Mouse (Mus musculus): Measurements from ENCODE around the gene Vamp8. TPM values are rescaled to one million over a fixed set of nuclear protein-coding genes. Genes with fewer than 3 reads are reported as not detected.

Gene Vamp8
- polyA plus RNA-seq, 1 experiment from 2014 or later, result 450 TPM

DNA sequence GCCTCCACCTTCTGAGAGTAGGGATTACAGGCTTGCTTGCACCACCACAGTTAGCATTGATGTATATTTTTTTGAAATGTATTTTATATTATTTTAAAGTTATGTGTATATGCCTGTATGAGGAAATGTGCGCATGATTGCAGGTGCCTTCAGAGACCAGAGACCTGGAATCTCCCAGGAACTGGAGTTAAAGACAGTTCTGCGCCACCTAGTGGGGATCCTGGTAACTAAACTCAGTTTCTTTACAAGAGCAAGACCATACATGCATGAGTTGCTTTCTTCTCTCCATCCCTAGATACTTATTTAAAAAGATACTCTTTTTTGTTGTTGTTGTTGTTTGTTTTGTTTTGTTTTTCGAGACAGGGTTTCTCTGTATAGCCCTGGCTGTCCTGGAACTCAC is 19.1 kb upstream of the Vamp8 start:
- no peak overlapping the region for H3K27ac ChIP-seq (ENCODE audit: low read depth, low read length)
- 13% methylated on average over 3 of the region's 3 CpGs for WGBS
- no peaks in the 10 kb centered on the region for H3K9me3 ChIP-seq (ENCODE audit: control insufficient read depth)
- no peaks in the 10 kb centered on the region for H3K36me3 ChIP-seq (ENCODE audit: control insufficient read depth, insufficient read depth)
- no peak overlapping the region for H3K4me3 ChIP-seq (ENCODE audit: low read depth, low read length)
- peak; percentile 80 for TF ChIP-seq CTCF (IDR thresholded peaks at IDR 0.05; ENCODE audit: low read depth)
- no peaks in the 10 kb centered on the region for H3K4me1 ChIP-seq (replicated peaks; ENCODE audit: control insufficient read depth, insufficient read depth, low read length)
- no peak overlapping the region for H3K9ac ChIP-seq (ENCODE audit: low read depth, low read length)
- H3K27me3 ChIP-seq (replicated peaks; ENCODE audit: control insufficient read depth, insufficient read depth, low read length), result no peaks in the 10 kb centered on the region
- no peak overlapping the region for H3K4me2 ChIP-seq (replicated peaks; ENCODE audit: low read depth)
- ATAC-seq, result no peak

DNA sequence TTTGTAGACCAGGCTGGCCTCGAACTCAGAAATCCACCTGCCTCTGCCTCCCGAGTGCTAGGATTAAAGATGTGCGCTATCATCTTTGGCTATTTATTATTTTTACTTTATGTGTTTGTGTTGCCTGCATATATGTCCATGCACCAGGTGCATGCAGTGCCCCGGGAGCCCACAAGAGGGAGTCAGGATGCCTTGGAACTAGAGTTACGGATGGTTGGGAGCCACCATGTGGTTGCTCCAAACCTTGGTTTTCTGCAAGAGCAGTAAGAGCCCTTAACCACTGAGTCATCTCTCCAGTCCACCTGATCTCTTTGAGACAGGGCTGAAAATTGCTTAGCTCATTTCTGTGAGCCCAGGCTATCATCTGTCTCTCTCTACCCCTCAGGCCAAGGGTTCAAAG is 16.6 kb upstream of the Vamp8 start:
- peak; percentile 80 for ATAC-seq
- 4% methylated on average over 5 of the region's 5 CpGs for WGBS
- H3K4me1 ChIP-seq (replicated peaks; ENCODE audit: control insufficient read depth, insufficient read depth, low read length), result no peaks in the 10 kb centered on the region

DNA sequence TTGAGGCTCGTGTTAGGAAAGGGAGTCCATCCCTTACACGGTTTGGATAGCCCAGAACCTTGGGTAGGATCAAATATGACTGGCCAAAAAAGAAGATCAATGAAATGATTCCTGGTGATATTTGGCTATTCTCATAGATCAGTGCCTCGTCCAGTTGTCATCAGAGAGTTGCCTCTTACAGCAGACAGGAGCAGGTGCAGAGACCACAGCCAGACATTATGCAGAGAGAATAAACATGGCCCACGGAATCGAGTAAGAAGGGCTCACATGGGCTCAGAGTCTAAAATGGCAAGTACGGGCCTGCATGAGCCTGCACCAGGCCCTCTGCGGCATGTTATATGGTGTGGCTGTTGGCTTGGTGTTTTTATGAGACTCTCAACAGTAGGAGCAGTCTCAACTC is 14.9 kb upstream of the Vamp8 start:
- H3K9ac ChIP-seq (ENCODE audit: low read depth, low read length), result no peak overlapping the region
- no peak for TF ChIP-seq CTCF (IDR thresholded peaks at IDR 0.05; ENCODE audit: low read depth)
- H3K4me2 ChIP-seq (replicated peaks; ENCODE audit: low read depth), result no peak overlapping the region
- no peaks in the 10 kb centered on the region for H3K27me3 ChIP-seq (replicated peaks; ENCODE audit: control insufficient read depth, insufficient read depth, low read length)
- no peak for ATAC-seq
- no peak overlapping the region for H3K27ac ChIP-seq (ENCODE audit: low read depth, low read length)
- no peak overlapping the region for H3K4me3 ChIP-seq (ENCODE audit: low read depth, low read length)
- no peaks in the 10 kb centered on the region for H3K9me3 ChIP-seq (ENCODE audit: control insufficient read depth)
- WGBS, result 84% methylated on average over 7 of the region's 7 CpGs
- H3K4me1 ChIP-seq (replicated peaks; ENCODE audit: control insufficient read depth, insufficient read depth, low read length), result no peaks in the 10 kb centered on the region
- H3K36me3 ChIP-seq (ENCODE audit: control insufficient read depth, insufficient read depth), result no peaks in the 10 kb centered on the region

More for the DNA sequence above, 16.6 kb upstream of the Vamp8 start:
- no peak overlapping the region for H3K9ac ChIP-seq (ENCODE audit: low read depth, low read length)
- no peaks in the 10 kb centered on the region for H3K36me3 ChIP-seq (ENCODE audit: control insufficient read depth, insufficient read depth)
- no peak overlapping the region for H3K27ac ChIP-seq (ENCODE audit: low read depth, low read length)
- no peak overlapping the region for H3K4me3 ChIP-seq (ENCODE audit: low read depth, low read length)
- no peaks in the 10 kb centered on the region for H3K27me3 ChIP-seq (replicated peaks; ENCODE audit: control insufficient read depth, insufficient read depth, low read length)
- no peaks in the 10 kb centered on the region for H3K9me3 ChIP-seq (ENCODE audit: control insufficient read depth)
- TF ChIP-seq CTCF (IDR thresholded peaks at IDR 0.05; ENCODE audit: low read depth), result peak; percentile 99
- H3K4me2 ChIP-seq (replicated peaks; ENCODE audit: low read depth), result no peak overlapping the region

DNA sequence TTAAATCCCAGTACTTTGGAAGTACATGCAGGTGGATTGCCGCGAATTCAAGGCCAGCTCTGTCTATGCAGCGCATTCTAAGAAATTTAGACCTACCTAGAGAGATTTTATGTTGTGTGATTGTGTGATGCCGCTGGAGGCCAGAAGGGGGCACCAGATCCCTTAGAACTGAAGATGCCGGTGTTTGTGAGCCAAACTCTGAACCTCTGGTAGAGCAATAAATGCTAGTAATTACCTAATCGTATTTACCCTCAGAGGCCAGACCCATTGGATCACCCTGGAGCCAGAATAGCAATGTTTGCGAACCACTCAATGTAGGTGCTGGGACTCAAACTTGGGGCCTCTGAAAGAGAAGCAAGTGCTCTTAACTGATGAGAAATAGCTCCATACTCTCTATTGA is 11.4 kb upstream of the Vamp8 start:
- H3K4me3 ChIP-seq (ENCODE audit: low read depth, low read length), result no peak overlapping the region
- H3K4me1 ChIP-seq (replicated peaks; ENCODE audit: control insufficient read depth, insufficient read depth, low read length), result no peaks in the 10 kb centered on the region
- peak; percentile 59 for ATAC-seq
- no peak overlapping the region for H3K27ac ChIP-seq (ENCODE audit: low read depth, low read length)
- no peaks in the 10 kb centered on the region for H3K9me3 ChIP-seq (ENCODE audit: control insufficient read depth)
- H3K36me3 ChIP-seq (ENCODE audit: control insufficient read depth, insufficient read depth), result no peaks in the 10 kb centered on the region
- H3K4me2 ChIP-seq (replicated peaks; ENCODE audit: low read depth), result no peak overlapping the region
- WGBS, result 22% methylated on average over 7 of the region's 7 CpGs
- H3K27me3 ChIP-seq (replicated peaks; ENCODE audit: control insufficient read depth, insufficient read depth, low read length), result no peaks in the 10 kb centered on the region
- H3K9ac ChIP-seq (ENCODE audit: low read depth, low read length), result no peak overlapping the region
- peak; percentile 87 for TF ChIP-seq CTCF (IDR thresholded peaks at IDR 0.05; ENCODE audit: low read depth)

DNA sequence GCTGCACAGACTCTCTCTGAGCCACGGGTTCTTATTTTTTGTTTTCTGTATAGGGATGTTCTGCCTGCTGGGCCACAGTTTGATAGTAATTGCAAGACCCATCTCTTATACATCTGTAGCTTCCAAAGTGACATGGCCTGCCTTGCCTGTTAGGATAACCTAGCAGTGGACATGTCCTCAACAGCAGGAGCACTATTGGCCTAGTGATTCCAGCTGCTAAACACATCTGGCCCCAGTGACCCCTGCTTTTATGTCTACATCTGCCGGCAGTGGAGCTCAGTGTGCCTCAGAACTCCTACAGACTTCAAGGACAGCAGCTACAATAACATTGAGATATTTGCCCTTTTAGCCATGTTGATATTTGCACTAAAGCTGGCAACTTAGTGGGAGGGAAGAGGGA is 9.5 kb upstream of the Vamp8 start:
- no peak overlapping the region for H3K4me3 ChIP-seq (ENCODE audit: low read depth, low read length)
- no peak overlapping the region for H3K9ac ChIP-seq (ENCODE audit: low read depth, low read length)
- no peaks in the 10 kb centered on the region for H3K4me1 ChIP-seq (replicated peaks; ENCODE audit: control insufficient read depth, insufficient read depth, low read length)
- no peak overlapping the region for H3K4me2 ChIP-seq (replicated peaks; ENCODE audit: low read depth)
- no peaks in the 10 kb centered on the region for H3K36me3 ChIP-seq (ENCODE audit: control insufficient read depth, insufficient read depth)
- 43% methylated on average over 2 of the region's 2 CpGs for WGBS
- H3K27ac ChIP-seq (ENCODE audit: low read depth, low read length), result no peak overlapping the region
- TF ChIP-seq CTCF (IDR thresholded peaks at IDR 0.05; ENCODE audit: low read depth), result no peak
- ATAC-seq, result no peak
- H3K9me3 ChIP-seq (ENCODE audit: control insufficient read depth), result no peaks in the 10 kb centered on the region
- no peaks in the 10 kb centered on the region for H3K27me3 ChIP-seq (replicated peaks; ENCODE audit: control insufficient read depth, insufficient read depth, low read length)

DNA sequence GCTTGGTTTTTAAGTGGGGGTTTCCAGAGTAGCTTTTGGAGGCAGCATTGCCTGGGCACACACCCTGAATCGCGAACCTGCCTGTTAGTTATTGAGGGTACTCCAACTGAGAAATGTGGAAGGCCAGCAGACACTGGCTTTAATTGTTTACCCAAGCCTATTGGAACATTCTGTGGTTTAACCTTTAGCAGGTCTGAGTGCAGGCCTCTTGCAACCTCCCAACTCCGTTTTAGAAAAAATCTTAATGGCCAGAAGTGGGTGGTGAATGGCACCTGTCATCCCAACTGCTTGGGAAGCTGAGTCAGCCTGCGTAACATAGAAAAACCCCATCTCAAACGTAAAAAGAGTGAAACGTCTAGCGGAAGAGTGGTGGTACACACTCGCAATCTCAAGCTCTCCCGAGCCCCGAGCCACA is 6.3 kb upstream of the Vamp8 start:
- Histone ChIP-seq H3K4me1 (replicated peaks; ENCODE audit: control insufficient read depth, insufficient read depth, low read length) (no peaks in the 10 kb centered on the region), H3K36me3 (ENCODE audit: control insufficient read depth, insufficient read depth) (no peaks in the 10 kb centered on the region), H3K9ac (ENCODE audit: low read depth, low read length) (no peak overlapping the region), H3K27ac (ENCODE audit: low read depth, low read length) (no peak overlapping the region), H3K4me2 (replicated peaks; ENCODE audit: low read depth) (no peak overlapping the region), H3K4me3 (ENCODE audit: low read depth, low read length) (no peak overlapping the region), H3K9me3 (ENCODE audit: control insufficient read depth) (no peaks in the 10 kb centered on the region), H3K27me3 (replicated peaks; ENCODE audit: control insufficient read depth, insufficient read depth, low read length) (no peaks in the 10 kb centered on the region)
- TF ChIP-seq CTCF (IDR thresholded peaks at IDR 0.05; ENCODE audit: low read depth), result no peak
- WGBS, result 68% methylated on average over 10 of the region's 10 CpGs
- no peak for ATAC-seq

DNA sequence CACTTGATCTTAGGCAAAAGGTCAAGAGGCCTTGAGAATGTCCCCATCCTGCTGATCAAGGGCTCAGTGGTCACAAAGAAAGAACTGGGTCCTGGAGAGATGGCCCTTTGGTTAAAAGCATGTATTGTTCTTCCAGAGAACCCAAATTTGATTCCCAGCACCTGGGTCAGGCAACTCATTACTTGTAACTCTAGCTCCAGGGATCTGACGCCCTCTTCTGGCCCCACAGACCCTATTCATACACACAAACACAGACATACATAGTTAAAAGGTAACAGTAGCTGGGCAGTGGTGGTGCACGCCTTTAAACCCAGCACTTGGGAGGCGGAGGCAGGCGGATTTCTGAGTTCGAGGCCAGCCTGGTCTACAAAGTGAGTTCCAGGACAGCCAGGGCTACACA is 1.8 kb upstream of the Vamp8 start:
- Histone ChIP-seq H3K9me3 (ENCODE audit: control insufficient read depth) (no peaks in the 10 kb centered on the region), H3K36me3 (ENCODE audit: control insufficient read depth, insufficient read depth) (peaks cover 10% of the 10 kb centered on the region; the same call in 1 of the 2 replicates), H3K27ac (ENCODE audit: low read depth, low read length) (no peak overlapping the region), H3K4me3 (ENCODE audit: low read depth, low read length) (no peak overlapping the region), H3K4me1 (replicated peaks; ENCODE audit: control insufficient read depth, insufficient read depth, low read length) (peaks cover 5% of the 10 kb centered on the region; the same call in 1 of the 2 replicates), H3K4me2 (replicated peaks; ENCODE audit: low read depth) (no peak overlapping the region), H3K27me3 (replicated peaks; ENCODE audit: control insufficient read depth, insufficient read depth, low read length) (no peaks in the 10 kb centered on the region), H3K9ac (ENCODE audit: low read depth, low read length) (no peak overlapping the region)
- no peak for ATAC-seq
- WGBS, result 99% methylated on average over 5 of the region's 5 CpGs
- TF ChIP-seq CTCF (IDR thresholded peaks at IDR 0.05; ENCODE audit: low read depth), result 0 out of 2 replicates have a peak, but pooled peaks have one; percentile 10
